ENCODE assay signal across 11 mouse cellular contexts in genomic region chr16:90042874-90043273, GRCm38 (mm10).
DNase-seq lines count a peak whose midpoint lies in the region; ATAC-seq and TF ChIP-seq lines count a peak whose summit lies in the region.
"Had no signal": no experiment of that assay in that cellular context is flagged by ENCODE, and none has a peak within 500 bp of the region (broad histone marks: within the 10 kb centered on the region; RNA-seq: fewer than 3 reads in every experiment).

No protein-coding gene starts in this region.

- no peaks in the 10 kb centered on the region for H3K9me3 ChIP-seq in MEL (replicated peaks; ENCODE audit: insufficient read depth, low read length)
- H3K9me3 ChIP-seq in liver, embryonic 12.5 days (replicated peaks), result no peaks in the 10 kb centered on the region
- H3K9me3 ChIP-seq in stomach, postnatal 0 days (ENCODE audit: control insufficient read depth, low read length), result no peaks in the 10 kb centered on the region

- no peak for TF ChIP-seq EP300 in MEL (IDR thresholded peaks at IDR 0.05; ENCODE audit: low read depth in 1 of 2, low read length in 2 of 2)
- no peak for TF ChIP-seq EP300 in stomach, postnatal 0 days (optimal IDR thresholded peaks at IDR 0.05)

- WGBS in liver, embryonic 12.5 days (ENCODE audit: insufficient replicate concordance), result 74% methylated on average over 10 of the region's 10 CpGs
- WGBS in stomach, postnatal 0 days, result 89% methylated on average over 10 of the region's 10 CpGs

- H3K4me2 ChIP-seq in liver, embryonic 12.5 days, result peak overlapping the region; percentile 77; the same call in 1 of the 2 replicates
- no peak overlapping the region for H3K4me2 ChIP-seq in stomach, postnatal 0 days (replicated peaks; ENCODE audit: low read depth)

- TF ChIP-seq POLR2A in MEL (IDR thresholded peaks at IDR 0.05; ENCODE audit: control insufficient read depth in 1 of 2, insufficient read depth in 1 of 2, low read depth in 1 of 2, low read length in 2 of 2, poor library complexity in 1 of 2), result no peak

- no peak for ATAC-seq in liver, embryonic 12.5 days
- no peak for ATAC-seq in stomach, postnatal 0 days (ENCODE audit: low FRiP score, low TSS enrichment)

- no peaks in the 10 kb centered on the region for H3K27me3 ChIP-seq in MEL (ENCODE audit: control insufficient read depth in 1 of 2, insufficient read depth in 2 of 2, low read length in 2 of 2)
- no peaks in the 10 kb centered on the region for H3K27me3 ChIP-seq in liver, embryonic 12.5 days (replicated peaks)
- H3K27me3 ChIP-seq in stomach, postnatal 0 days (ENCODE audit: control insufficient read depth, insufficient read depth, low read length), result no peaks in the 10 kb centered on the region

- no peak for TF ChIP-seq RAD21 in MEL (IDR thresholded peaks at IDR 0.05; ENCODE audit: low read depth, low read length)

- no peak for TF ChIP-seq CTCF in MEL (IDR thresholded peaks at IDR 0.05 in 2 of 3, conservative IDR thresholded peaks at IDR 0.05 in 1 of 3; ENCODE audit: control insufficient read depth in 1 of 3, insufficient read depth in 1 of 3, low read depth in 2 of 3, low read length in 3 of 3, poor library complexity in 1 of 3, severe bottlenecking in 1 of 3)
- no peak for TF ChIP-seq CTCF in stomach, postnatal 0 days (IDR thresholded peaks at IDR 0.05; ENCODE audit: low read depth)

- H3K4me1 ChIP-seq in MEL (ENCODE audit: control insufficient read depth in 1 of 2, insufficient read depth in 2 of 2, low read length in 2 of 2), result peaks cover 23 to 48% of the 10 kb centered on the region in 2 experiments
- H3K4me1 ChIP-seq in liver, embryonic 12.5 days, result peaks cover 52% of the 10 kb centered on the region
- no peaks in the 10 kb centered on the region for H3K4me1 ChIP-seq in stomach, postnatal 0 days (replicated peaks; ENCODE audit: control insufficient read depth, insufficient read depth)

- peaks cover 0 to 46% of the 10 kb centered on the region in 2 experiments; a peak in 2 of 4 replicates for H3K36me3 ChIP-seq in MEL (ENCODE audit: control insufficient read depth in 1 of 2, insufficient read depth in 2 of 2, low read length in 2 of 2)
- no peaks in the 10 kb centered on the region for H3K36me3 ChIP-seq in liver, embryonic 12.5 days
- no peaks in the 10 kb centered on the region for H3K36me3 ChIP-seq in stomach, postnatal 0 days (ENCODE audit: control insufficient read depth, insufficient read depth, low read length)

- DNase-seq in layer of hippocampus, adult 11-12 months (ENCODE audit: low spot score), result peak; percentile 47
- DNase-seq in layer of hippocampus, adult 9-10 months (ENCODE audit: low spot score), result no peak
- peak; percentile 70 to 76 for DNase-seq in B cell, adult 2 months
- DNase-seq in MEL (ENCODE audit: low read depth, low spot score), result peak; percentile 51
- DNase-seq in stomach, postnatal 0 days (ENCODE audit: low spot score), result no peak
- no peak for DNase-seq in cerebellum, adult 11 months
- DNase-seq in kidney, postnatal 14 days, result no peak
- DNase-seq: heart, postnatal 14 days; kidney, adult 18-20 months had no signal

- peak overlapping the region in 1 of 2 experiments; percentile 41; a peak in 2 of 4 replicates for H3K4me3 ChIP-seq in MEL (ENCODE audit: control insufficient read depth in 1 of 2, insufficient read depth in 1 of 2, low read depth in 2 of 2, low read length in 2 of 2)
- H3K4me3 ChIP-seq in liver, embryonic 12.5 days, result no peak overlapping the region
- no peak overlapping the region for H3K4me3 ChIP-seq in stomach, postnatal 0 days (ENCODE audit: low read depth, low read length)
- H3K4me3 ChIP-seq: myocyte had no signal

- H3K27ac ChIP-seq in MEL (ENCODE audit: control insufficient read depth, low read depth, low read length), result peak overlapping the region; percentile 90
- 0 out of 2 replicates have a peak overlapping the region, but pooled peaks have one; percentile 85 for H3K27ac ChIP-seq in liver, embryonic 12.5 days
- no peak overlapping the region for H3K27ac ChIP-seq in stomach, postnatal 0 days (replicated peaks)

- 0 out of 2 replicates have a peak, but pooled peaks cover 2% of the 10 kb centered on the region for H3K79me2 ChIP-seq in MEL (ENCODE audit: control insufficient read depth, insufficient read depth, low read length, poor library complexity)

- peak overlapping the region; percentile 46 for H3K9ac ChIP-seq in MEL (ENCODE audit: control insufficient read depth, low read depth, low read length, poor library complexity, severe bottlenecking)
- H3K9ac ChIP-seq in liver, embryonic 12.5 days, result no peak overlapping the region
- H3K9ac ChIP-seq in stomach, postnatal 0 days (ENCODE audit: low read length), result no peak overlapping the region

TF ChIP-seq in MEL, 35 proteins besides CTCF, POLR2A, EP300 and RAD21:
- TF ChIP-seq ELF1 (IDR thresholded peaks at IDR 0.05; ENCODE audit: low read depth, low read length) (no peak), MYB (IDR thresholded peaks at IDR 0.05; ENCODE audit: low read depth, low read length) (no peak), ZNF384 (IDR thresholded peaks at IDR 0.05; ENCODE audit: low read depth, low read length) (no peak), ZMIZ1 (IDR thresholded peaks at IDR 0.05; ENCODE audit: low read depth, low read length) (no peak), KAT2A (conservative IDR thresholded peaks at IDR 0.05; ENCODE audit: low read depth, low read length) (no peak), E2F4 (IDR thresholded peaks at IDR 0.05; ENCODE audit: borderline replicate concordance, low read depth, low read length) (no peak), MEF2A (IDR thresholded peaks at IDR 0.05; ENCODE audit: extremely low read depth, insufficient replicate concordance, low read depth, low read length, poor library complexity, severe bottlenecking) (no peak), MXI1 (IDR thresholded peaks at IDR 0.05; ENCODE audit: low read depth, low read length) (no peak), USF1 (IDR thresholded peaks at IDR 0.05; ENCODE audit: low read depth, low read length) (no peak), CHD1 (IDR thresholded peaks at IDR 0.05; ENCODE audit: low read depth, low read length) (no peak), TBP (IDR thresholded peaks at IDR 0.05; ENCODE audit: low read depth, low read length) (no peak), HCFC1 (IDR thresholded peaks at IDR 0.05; ENCODE audit: low read depth, low read length) (no peak), POLR2AphosphoS5 (IDR thresholded peaks at IDR 0.05; ENCODE audit: borderline replicate concordance, low read depth, low read length) (no peak), MAZ (IDR thresholded peaks at IDR 0.05; ENCODE audit: low read depth, low read length) (no peak)

Comparison
In these comparisons a context has a peak if more than half of its experiments do, and no peak if none do; other contexts are left out.
1. DNase-seq: peak in layer of hippocampus, adult 11-12 months (single experiment), B cell, adult 2 months (2 of 2) and MEL (single experiment); none in layer of hippocampus, adult 9-10 months (single experiment), stomach, postnatal 0 days (single experiment), cerebellum, adult 11 months (single experiment) and kidney, postnatal 14 days (single experiment).